Mouse (Mus musculus): Measurements from ENCODE around the gene Lama2. TPM values are rescaled to one million over a fixed set of nuclear protein-coding genes. Genes with fewer than 3 reads are reported as not detected.

The Lama2 gene
- polyA plus RNA-seq, 1 experiment from 2014 or later, result 0.81 TPM

GRCm38 (mm10) chr10:27116938-27117647 lies 502.5 kb downstream of the Lama2 start:
- ATAC-seq (ENCODE audit: low read depth), result no peak
- 39% methylated on average over 2 of the region's 2 CpGs for WGBS (ENCODE audit: insufficient replicate concordance)
- Histone ChIP-seq H3K4me3 (ENCODE audit: low read depth, low read length) (no peak overlapping the region), H3K4me2 (ENCODE audit: low read depth, low read length) (no peak overlapping the region), H3K36me3 (ENCODE audit: control insufficient read depth, insufficient read depth) (no peaks in the 10 kb centered on the region), H3K27ac (ENCODE audit: low read length) (no peak overlapping the region), H3K4me1 (ENCODE audit: control insufficient read depth, low read depth, low read length) (no peaks in the 10 kb centered on the region), H3K27me3 (ENCODE audit: control insufficient read depth, insufficient read depth, low read depth, low read length) (no peaks in the 10 kb centered on the region), H3K9ac (ENCODE audit: low read depth, low read length) (no peak overlapping the region), H3K9me3 (replicated peaks; ENCODE audit: control insufficient read depth, low read length) (no peaks in the 10 kb centered on the region)

GRCm38 (mm10) chr10:27114131-27114530 lies 505.4 kb downstream of the Lama2 start:
- no peak for ATAC-seq (ENCODE audit: low read depth)
- H3K4me3 ChIP-seq (ENCODE audit: low read depth, low read length), result no peak overlapping the region
- no peak overlapping the region for H3K9ac ChIP-seq (ENCODE audit: low read depth, low read length)
- no peaks in the 10 kb centered on the region for H3K27me3 ChIP-seq (ENCODE audit: control insufficient read depth, insufficient read depth, low read depth, low read length)
- WGBS (ENCODE audit: insufficient replicate concordance), result 68% methylated on average over 3 of the region's 3 CpGs
- no peak overlapping the region for H3K27ac ChIP-seq (ENCODE audit: low read length)
- no peaks in the 10 kb centered on the region for H3K9me3 ChIP-seq (replicated peaks; ENCODE audit: control insufficient read depth, low read length)
- no peaks in the 10 kb centered on the region for H3K36me3 ChIP-seq (ENCODE audit: control insufficient read depth, insufficient read depth)
- no peaks in the 10 kb centered on the region for H3K4me1 ChIP-seq (ENCODE audit: control insufficient read depth, low read depth, low read length)
- H3K4me2 ChIP-seq (ENCODE audit: low read depth, low read length), result no peak overlapping the region

GRCm38 (mm10) chr10:27103811-27104210 lies 515.7 kb downstream of the Lama2 start:
- no peak overlapping the region for H3K4me3 ChIP-seq (ENCODE audit: low read depth, low read length)

GRCm38 (mm10) chr10:27101800-27102353 lies 517.7 kb downstream of the Lama2 start:
- WGBS (ENCODE audit: insufficient replicate concordance), result 60% methylated on average over 3 of the region's 3 CpGs
- Histone ChIP-seq H3K9ac (ENCODE audit: low read depth, low read length) (no peak overlapping the region), H3K4me1 (ENCODE audit: control insufficient read depth, low read depth, low read length) (no peaks in the 10 kb centered on the region), H3K27ac (ENCODE audit: low read length) (no peak overlapping the region), H3K36me3 (ENCODE audit: control insufficient read depth, insufficient read depth) (no peaks in the 10 kb centered on the region), H3K4me2 (ENCODE audit: low read depth, low read length) (no peak overlapping the region), H3K27me3 (ENCODE audit: control insufficient read depth, insufficient read depth, low read depth, low read length) (no peaks in the 10 kb centered on the region), H3K9me3 (replicated peaks; ENCODE audit: control insufficient read depth, low read length) (no peaks in the 10 kb centered on the region), H3K4me3 (ENCODE audit: low read depth, low read length) (no peak overlapping the region)
- ATAC-seq (ENCODE audit: low read depth), result no peak

More at GRCm38 (mm10) chr10:27103811-27104210, 515.7 kb downstream of the Lama2 start:
- no peaks in the 10 kb centered on the region for H3K27me3 ChIP-seq (ENCODE audit: control insufficient read depth, insufficient read depth, low read depth, low read length)
- WGBS (ENCODE audit: insufficient replicate concordance), result 59% methylated on average over 5 of the region's 5 CpGs
- no peak overlapping the region for H3K4me2 ChIP-seq (ENCODE audit: low read depth, low read length)
- no peak overlapping the region for H3K9ac ChIP-seq (ENCODE audit: low read depth, low read length)
- no peak overlapping the region for H3K27ac ChIP-seq (ENCODE audit: low read length)
- no peaks in the 10 kb centered on the region for H3K36me3 ChIP-seq (ENCODE audit: control insufficient read depth, insufficient read depth)
- H3K4me1 ChIP-seq (ENCODE audit: control insufficient read depth, low read depth, low read length), result no peaks in the 10 kb centered on the region
- no peak for ATAC-seq (ENCODE audit: low read depth)
- H3K9me3 ChIP-seq (replicated peaks; ENCODE audit: control insufficient read depth, low read length), result no peaks in the 10 kb centered on the region

DNA sequence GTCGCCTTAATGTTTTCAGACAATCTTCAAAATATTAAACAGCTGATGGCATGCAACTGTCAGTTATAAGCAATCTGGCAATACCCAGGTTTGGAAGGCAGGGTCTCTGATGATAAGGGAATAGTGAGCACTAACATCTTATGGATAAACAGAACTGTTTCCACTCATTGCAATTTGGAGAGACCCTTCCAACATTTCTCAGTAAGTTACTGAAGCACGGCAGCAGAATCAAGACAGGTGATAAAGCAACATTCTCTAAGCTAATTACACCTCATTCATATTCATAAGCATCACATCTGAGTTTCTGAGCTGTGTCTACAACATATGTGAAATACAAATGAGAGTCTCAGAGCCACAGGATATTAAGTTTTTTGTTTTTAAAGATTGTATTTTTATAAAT lies 542.4 kb downstream of the Lama2 start:
- 73% methylated on average over 2 of the region's 2 CpGs for WGBS (ENCODE audit: insufficient replicate concordance)

GRCm38 (mm10) chr10:27068794-27069435 lies 550.6 kb downstream of the Lama2 start:
- no peak overlapping the region for H3K9ac ChIP-seq (ENCODE audit: low read depth, low read length)
- no peaks in the 10 kb centered on the region for H3K27me3 ChIP-seq (ENCODE audit: control insufficient read depth, insufficient read depth, low read depth, low read length)
- H3K36me3 ChIP-seq (ENCODE audit: control insufficient read depth, insufficient read depth), result no peaks in the 10 kb centered on the region
- no peak for ATAC-seq (ENCODE audit: low read depth)
- WGBS (ENCODE audit: insufficient replicate concordance), result 44% methylated on average over 2 of the region's 2 CpGs
- H3K27ac ChIP-seq (ENCODE audit: low read length), result no peak overlapping the region
- H3K4me3 ChIP-seq (ENCODE audit: low read depth, low read length), result no peak overlapping the region
- H3K4me2 ChIP-seq (ENCODE audit: low read depth, low read length), result no peak overlapping the region
- H3K4me1 ChIP-seq (ENCODE audit: control insufficient read depth, low read depth, low read length), result no peaks in the 10 kb centered on the region
- H3K9me3 ChIP-seq (replicated peaks; ENCODE audit: control insufficient read depth, low read length), result no peaks in the 10 kb centered on the region

More for the DNA sequence above, 542.4 kb downstream of the Lama2 start:
- no peak for ATAC-seq (ENCODE audit: low read depth)
- Histone ChIP-seq H3K27me3 (ENCODE audit: control insufficient read depth, insufficient read depth, low read depth, low read length) (no peaks in the 10 kb centered on the region), H3K4me3 (ENCODE audit: low read depth, low read length) (no peak overlapping the region), H3K36me3 (ENCODE audit: control insufficient read depth, insufficient read depth) (no peaks in the 10 kb centered on the region), H3K27ac (ENCODE audit: low read length) (no peak overlapping the region), H3K4me1 (ENCODE audit: control insufficient read depth, low read depth, low read length) (no peaks in the 10 kb centered on the region), H3K9me3 (replicated peaks; ENCODE audit: control insufficient read depth, low read length) (no peaks in the 10 kb centered on the region), H3K4me2 (ENCODE audit: low read depth, low read length) (no peak overlapping the region), H3K9ac (ENCODE audit: low read depth, low read length) (no peak overlapping the region)

- no peak for ATAC-seq (ENCODE audit: low read depth)
- Histone ChIP-seq H3K27me3 (ENCODE audit: control insufficient read depth, insufficient read depth, low read depth, low read length) (no peaks in the 10 kb centered on the region), H3K4me2 (ENCODE audit: low read depth, low read length) (no peak overlapping the region), H3K4me1 (ENCODE audit: control insufficient read depth, low read depth, low read length) (no peaks in the 10 kb centered on the region), H3K4me3 (ENCODE audit: low read depth, low read length) (no peak overlapping the region), H3K9me3 (replicated peaks; ENCODE audit: control insufficient read depth, low read length) (no peaks in the 10 kb centered on the region), H3K9ac (ENCODE audit: low read depth, low read length) (no peak overlapping the region), H3K27ac (ENCODE audit: low read length) (no peak overlapping the region), H3K36me3 (ENCODE audit: control insufficient read depth, insufficient read depth) (no peaks in the 10 kb centered on the region)
- 61% methylated on average over 4 of the region's 4 CpGs for WGBS (ENCODE audit: insufficient replicate concordance)
These were observed 555.9 kb downstream of the Lama2 start for GRCm38 (mm10) chr10:27063671-27064070.

DNA sequence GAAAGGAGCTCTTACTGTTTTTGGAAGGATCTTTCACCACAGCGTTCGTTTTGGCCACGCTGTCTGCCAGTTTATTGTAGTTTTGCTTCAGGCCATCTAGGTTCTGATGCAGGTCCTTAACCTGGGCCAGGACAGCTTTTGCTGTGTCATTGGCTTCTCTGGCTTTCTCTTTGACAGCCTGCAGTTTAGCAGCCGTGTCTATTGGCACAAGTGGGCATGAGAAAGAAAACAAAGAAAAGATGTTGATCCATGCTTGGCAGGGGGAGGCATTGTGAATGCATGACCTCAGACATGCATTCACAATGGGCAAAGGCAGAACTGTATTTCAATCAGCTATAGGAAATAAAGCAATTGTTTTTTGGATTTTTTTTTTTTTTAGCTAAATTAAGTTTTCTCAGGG lies 565.1 kb downstream of the Lama2 start:
- H3K4me2 ChIP-seq (ENCODE audit: low read depth, low read length), result no peak overlapping the region
- H3K9ac ChIP-seq (ENCODE audit: low read depth, low read length), result no peak overlapping the region
- no peaks in the 10 kb centered on the region for H3K9me3 ChIP-seq (replicated peaks; ENCODE audit: control insufficient read depth, low read length)
- H3K36me3 ChIP-seq (ENCODE audit: control insufficient read depth, insufficient read depth), result no peaks in the 10 kb centered on the region
- H3K27me3 ChIP-seq (ENCODE audit: control insufficient read depth, insufficient read depth, low read depth, low read length), result no peaks in the 10 kb centered on the region
- H3K4me3 ChIP-seq (ENCODE audit: low read depth, low read length), result no peak overlapping the region
- WGBS (ENCODE audit: insufficient replicate concordance), result 63% methylated on average over 4 of the region's 4 CpGs
- no peak for ATAC-seq (ENCODE audit: low read depth)
- H3K4me1 ChIP-seq (ENCODE audit: control insufficient read depth, low read depth, low read length), result no peaks in the 10 kb centered on the region
- no peak overlapping the region for H3K27ac ChIP-seq (ENCODE audit: low read length)

GRCm38 (mm10) chr10:27047196-27047595 lies 572.4 kb downstream of the Lama2 start:
- 42% methylated on average over 2 of the region's 2 CpGs for WGBS (ENCODE audit: insufficient replicate concordance)

More at GRCm38 (mm10) chr10:27047196-27047595, 572.4 kb downstream of the Lama2 start:
- Histone ChIP-seq H3K4me3 (ENCODE audit: low read depth, low read length) (no peak overlapping the region), H3K27me3 (ENCODE audit: control insufficient read depth, insufficient read depth, low read depth, low read length) (no peaks in the 10 kb centered on the region), H3K4me2 (ENCODE audit: low read depth, low read length) (no peak overlapping the region), H3K9ac (ENCODE audit: low read depth, low read length) (no peak overlapping the region), H3K4me1 (ENCODE audit: control insufficient read depth, low read depth, low read length) (no peaks in the 10 kb centered on the region), H3K36me3 (ENCODE audit: control insufficient read depth, insufficient read depth) (no peaks in the 10 kb centered on the region), H3K27ac (ENCODE audit: low read length) (no peak overlapping the region), H3K9me3 (replicated peaks; ENCODE audit: control insufficient read depth, low read length) (no peaks in the 10 kb centered on the region)
- ATAC-seq (ENCODE audit: low read depth), result no peak
